Mouse (Mus musculus): ENCODE data around the gene Prps1. TPM values are rescaled to one million over a fixed set of nuclear protein-coding genes. Genes with fewer than 3 reads are reported as not detected.
A peak's percentile ranks its signal among the peaks of the same experiment; 100 is the strongest.
"Not testable (repeated sequence)": the region's sequence is repeated elsewhere in the genome, so short reads cannot be mapped to it uniquely, and the experiment has no call there.

Gene Prps1
- polyA plus RNA-seq, 1 experiment from 2014 or later, result 6.0 TPM

GRCm38 (mm10) chrX:140479171-140479570 lies 22.8 kb downstream of the Prps1 start:
- 58% methylated on average over 5 of the region's 5 CpGs for WGBS (ENCODE audit: missing documents)
- no peaks in the 10 kb centered on the region for H3K79me2 ChIP-seq (ENCODE audit: inconsistent target)
- H3K27ac ChIP-seq, result no peak overlapping the region
- no peak overlapping the region for H3K4me3 ChIP-seq (ENCODE audit: inconsistent target)
- H3K36me3 ChIP-seq (ENCODE audit: inconsistent target), result no peaks in the 10 kb centered on the region

GRCm38 (mm10) chrX:140489174-140489573 lies 32.8 kb downstream of the Prps1 start:
- WGBS (ENCODE audit: missing documents), result 89% methylated on average over 1 of the region's 1 CpGs
- H3K4me3 ChIP-seq (ENCODE audit: inconsistent target), result no peak overlapping the region
- no peaks in the 10 kb centered on the region for H3K79me2 ChIP-seq (ENCODE audit: inconsistent target)
- no peaks in the 10 kb centered on the region for H3K36me3 ChIP-seq (ENCODE audit: inconsistent target)
- H3K27ac ChIP-seq, result no peak overlapping the region

GRCm38 (mm10) chrX:140490203-140490602 lies 33.8 kb downstream of the Prps1 start:
- no peaks in the 10 kb centered on the region for H3K36me3 ChIP-seq (ENCODE audit: inconsistent target)
- no peaks in the 10 kb centered on the region for H3K79me2 ChIP-seq (ENCODE audit: inconsistent target)
- no peak overlapping the region for H3K27ac ChIP-seq
- no peak overlapping the region for H3K4me3 ChIP-seq (ENCODE audit: inconsistent target)
- 66% methylated on average over 2 of the region's 3 CpGs for WGBS (ENCODE audit: missing documents)

GRCm38 (mm10) chrX:140491884-140492571 lies 35.6 kb downstream of the Prps1 start:
- WGBS (ENCODE audit: missing documents), result 33% methylated on average over 8 of the region's 10 CpGs
- peak overlapping the region; percentile 58 for H3K27ac ChIP-seq
- H3K79me2 ChIP-seq (ENCODE audit: inconsistent target), result no peaks in the 10 kb centered on the region
- no peaks in the 10 kb centered on the region for H3K36me3 ChIP-seq (ENCODE audit: inconsistent target)
- no peak overlapping the region for H3K4me3 ChIP-seq (ENCODE audit: inconsistent target)

GRCm38 (mm10) chrX:140493527-140494029 lies 37.2 kb downstream of the Prps1 start:
- Histone ChIP-seq H3K36me3 (ENCODE audit: inconsistent target) (no peaks in the 10 kb centered on the region), H3K27ac (no peak overlapping the region), H3K4me3 (ENCODE audit: inconsistent target) (no peak overlapping the region), H3K79me2 (ENCODE audit: inconsistent target) (no peaks in the 10 kb centered on the region)
- WGBS (ENCODE audit: missing documents), result 50% methylated on average over 7 of the region's 7 CpGs

GRCm38 (mm10) chrX:140494170-140494569 lies 37.8 kb downstream of the Prps1 start:
- Histone ChIP-seq H3K36me3 (ENCODE audit: inconsistent target) (no peaks in the 10 kb centered on the region), H3K27ac (no peak overlapping the region), H3K4me3 (ENCODE audit: inconsistent target) (no peak overlapping the region), H3K79me2 (ENCODE audit: inconsistent target) (no peaks in the 10 kb centered on the region)
- 83% methylated on average over 5 of the region's 6 CpGs for WGBS (ENCODE audit: missing documents)

GRCm38 (mm10) chrX:140498431-140498830 lies 42.0 kb downstream of the Prps1 start:
- H3K36me3 ChIP-seq (ENCODE audit: inconsistent target); H3K79me2 ChIP-seq (ENCODE audit: inconsistent target); H3K4me3 ChIP-seq (ENCODE audit: inconsistent target); H3K27ac ChIP-seq: not testable (repeated sequence)
- WGBS (ENCODE audit: missing documents), result 83% methylated on average over 2 of the region's 4 CpGs

- H3K4me3 ChIP-seq (ENCODE audit: inconsistent target), result no peak overlapping the region
- no peaks in the 10 kb centered on the region for H3K36me3 ChIP-seq (ENCODE audit: inconsistent target)
- no peak overlapping the region for H3K27ac ChIP-seq
- 74% methylated on average over 5 of the region's 5 CpGs for WGBS (ENCODE audit: missing documents)
- no peaks in the 10 kb centered on the region for H3K79me2 ChIP-seq (ENCODE audit: inconsistent target)
Observed at GRCm38 (mm10) chrX:140500306-140500705, 43.9 kb downstream of the Prps1 start.

- H3K27ac ChIP-seq, result no peak overlapping the region
Observed at GRCm38 (mm10) chrX:140501401-140502301, 45.2 kb downstream of the Prps1 start.

GRCm38 (mm10) chrX:140503905-140504304 lies 47.5 kb downstream of the Prps1 start:
- 23% methylated on average over 7 of the region's 7 CpGs for WGBS (ENCODE audit: missing documents)

More at GRCm38 (mm10) chrX:140501401-140502301, 45.2 kb downstream of the Prps1 start:
- WGBS (ENCODE audit: missing documents), result 67% methylated on average over 9 of the region's 9 CpGs
- Histone ChIP-seq H3K4me3 (ENCODE audit: inconsistent target) (no peak overlapping the region), H3K36me3 (ENCODE audit: inconsistent target) (no peaks in the 10 kb centered on the region), H3K79me2 (ENCODE audit: inconsistent target) (no peaks in the 10 kb centered on the region)

GRCm38 (mm10) chrX:140505497-140506238 lies 49.3 kb downstream of the Prps1 start:
- Histone ChIP-seq H3K4me3 (ENCODE audit: inconsistent target) (no peak overlapping the region), H3K36me3 (ENCODE audit: inconsistent target) (no peaks in the 10 kb centered on the region)

More at GRCm38 (mm10) chrX:140503905-140504304, 47.5 kb downstream of the Prps1 start:
- Histone ChIP-seq H3K79me2 (ENCODE audit: inconsistent target) (no peaks in the 10 kb centered on the region), H3K36me3 (ENCODE audit: inconsistent target) (no peaks in the 10 kb centered on the region), H3K27ac (peak overlapping the region; percentile 40), H3K4me3 (ENCODE audit: inconsistent target) (no peak overlapping the region)

GRCm38 (mm10) chrX:140506436-140507180 lies 50.2 kb downstream of the Prps1 start:
- H3K79me2 ChIP-seq (ENCODE audit: inconsistent target), result no peaks in the 10 kb centered on the region
- H3K4me3 ChIP-seq (ENCODE audit: inconsistent target), result no peak overlapping the region
- no peaks in the 10 kb centered on the region for H3K36me3 ChIP-seq (ENCODE audit: inconsistent target)
- H3K27ac ChIP-seq, result peak overlapping the region; percentile 57; the same call in 1 of the 2 replicates
- WGBS (ENCODE audit: missing documents), result 57% methylated on average over 6 of the region's 6 CpGs

More at GRCm38 (mm10) chrX:140505497-140506238, 49.3 kb downstream of the Prps1 start:
- 16% methylated on average over 15 of the region's 15 CpGs for WGBS (ENCODE audit: missing documents)
- Histone ChIP-seq H3K79me2 (ENCODE audit: inconsistent target) (no peaks in the 10 kb centered on the region), H3K27ac (peak overlapping the region; percentile 57)

GRCm38 (mm10) chrX:140507377-140507776 lies 51.0 kb downstream of the Prps1 start:
- 0 out of 2 replicates have a peak overlapping the region, but pooled peaks have one; percentile 25 for H3K27ac ChIP-seq
- H3K79me2 ChIP-seq (ENCODE audit: inconsistent target), result no peaks in the 10 kb centered on the region
- 50% methylated on average over 1 of the region's 1 CpGs for WGBS (ENCODE audit: missing documents)
- no peaks in the 10 kb centered on the region for H3K36me3 ChIP-seq (ENCODE audit: inconsistent target)
- no peak overlapping the region for H3K4me3 ChIP-seq (ENCODE audit: inconsistent target)

- not testable (repeated sequence) for H3K36me3 ChIP-seq (ENCODE audit: inconsistent target); H3K79me2 ChIP-seq (ENCODE audit: inconsistent target); H3K4me3 ChIP-seq (ENCODE audit: inconsistent target); H3K27ac ChIP-seq
- 75% methylated on average over 4 of the region's 4 CpGs for WGBS (ENCODE audit: missing documents)
Observed at GRCm38 (mm10) chrX:140508791-140509190, 52.4 kb downstream of the Prps1 start.
